Mouse (Mus musculus): ENCODE results near the gene Pik3c2g. TPM values are rescaled to one million over a fixed set of nuclear protein-coding genes. Genes with fewer than 3 reads are reported as not detected.

The Pik3c2g gene
- polyA plus RNA-seq, 1 experiment from 2014 or later = 1.7 TPM

DNA sequence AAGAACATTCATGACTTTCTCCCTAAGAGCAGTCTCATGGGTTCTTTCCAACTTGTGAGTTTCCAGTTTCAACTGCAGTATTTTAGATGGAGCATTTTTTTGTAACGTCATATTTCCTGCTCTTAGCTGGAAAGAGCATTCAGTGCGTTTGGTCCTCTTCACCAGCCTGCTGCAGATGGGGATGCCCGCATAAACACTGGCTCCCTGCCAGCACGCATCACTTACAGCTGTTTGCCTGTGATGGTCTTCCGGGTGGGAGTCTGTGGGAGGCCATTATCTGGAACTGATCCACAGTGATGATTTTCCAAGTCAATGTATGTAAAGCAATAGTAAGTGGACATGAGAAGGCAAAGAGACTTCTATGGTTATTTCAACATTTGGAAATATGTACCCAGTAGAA lies 151.3 kb downstream of the Pik3c2g start:
- H3K9ac ChIP-seq = no peak overlapping the region
- peaks cover 4% of the 10 kb centered on the region; the same call in 1 of the 2 replicates for H3K4me1 ChIP-seq
- no peaks in the 10 kb centered on the region for H3K27me3 ChIP-seq
- no peak overlapping the region for H3K4me2 ChIP-seq
- no peak overlapping the region for H3K27ac ChIP-seq
- 31% methylated on average over 5 of the region's 5 CpGs for WGBS
- no peaks in the 10 kb centered on the region for H3K36me3 ChIP-seq
- no peak overlapping the region for H3K4me3 ChIP-seq
- H3K9me3 ChIP-seq = no peaks in the 10 kb centered on the region
- no peak for ATAC-seq (ENCODE audit: insufficient number of reproducible peaks, insufficient read depth, low FRiP score, low TSS enrichment, low read depth)

GRCm38 (mm10) chr6:139742693-139743432 lies 155.8 kb downstream of the Pik3c2g start:
- 77% methylated on average over 12 of the region's 12 CpGs for WGBS
- no peak overlapping the region for H3K4me3 ChIP-seq
- ATAC-seq (ENCODE audit: insufficient number of reproducible peaks, insufficient read depth, low FRiP score, low TSS enrichment, low read depth) = no peak
- H3K9ac ChIP-seq = no peak overlapping the region
- H3K9me3 ChIP-seq = no peaks in the 10 kb centered on the region
- no peaks in the 10 kb centered on the region for H3K27me3 ChIP-seq
- H3K4me2 ChIP-seq = no peak overlapping the region
- no peaks in the 10 kb centered on the region for H3K36me3 ChIP-seq
- peaks cover 4% of the 10 kb centered on the region; the same call in 1 of the 2 replicates for H3K4me1 ChIP-seq
- H3K27ac ChIP-seq = no peak overlapping the region

DNA sequence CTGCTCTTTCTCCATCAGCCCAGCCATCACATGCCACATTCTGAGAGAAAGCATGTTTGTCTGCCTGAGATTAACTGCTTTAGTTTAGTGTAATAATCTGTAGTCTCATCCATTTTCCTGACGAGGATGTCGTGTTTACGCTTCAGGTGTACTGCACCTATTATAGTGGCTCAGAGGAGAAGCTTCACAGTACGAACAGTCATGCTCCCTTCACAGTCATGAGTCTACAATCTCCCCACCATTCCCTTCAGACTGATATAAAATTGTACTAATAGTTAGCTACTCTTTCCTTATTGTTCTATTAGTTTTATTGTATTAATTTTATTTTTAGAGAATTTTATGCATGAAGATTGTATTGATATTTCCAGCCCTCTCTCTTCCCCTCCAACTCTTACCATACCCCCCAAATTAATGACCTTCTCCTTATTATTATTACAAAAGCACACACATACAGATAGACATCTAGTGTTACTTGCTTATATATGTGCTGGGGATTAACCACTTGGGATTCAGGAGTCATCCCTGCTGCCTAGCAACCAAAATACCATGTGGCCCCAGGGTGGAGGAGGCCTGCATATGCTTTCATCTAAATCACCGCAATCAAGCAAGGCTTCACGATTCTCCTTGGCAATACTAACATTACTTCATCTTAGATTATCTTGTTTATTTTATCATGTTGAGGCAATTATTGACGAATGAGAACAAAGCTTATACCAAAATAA lies 159.9 kb downstream of the Pik3c2g start:
- Histone ChIP-seq H3K4me2 (no peak overlapping the region), H3K27me3 (no peaks in the 10 kb centered on the region), H3K27ac (no peak overlapping the region), H3K4me1 (no peaks in the 10 kb centered on the region), H3K9me3 (no peaks in the 10 kb centered on the region), H3K4me3 (no peak overlapping the region), H3K9ac (no peak overlapping the region), H3K36me3 (no peaks in the 10 kb centered on the region)
- WGBS = 82% methylated on average over 7 of the region's 7 CpGs
- ATAC-seq (ENCODE audit: insufficient number of reproducible peaks, insufficient read depth, low FRiP score, low TSS enrichment, low read depth) = no peak

DNA sequence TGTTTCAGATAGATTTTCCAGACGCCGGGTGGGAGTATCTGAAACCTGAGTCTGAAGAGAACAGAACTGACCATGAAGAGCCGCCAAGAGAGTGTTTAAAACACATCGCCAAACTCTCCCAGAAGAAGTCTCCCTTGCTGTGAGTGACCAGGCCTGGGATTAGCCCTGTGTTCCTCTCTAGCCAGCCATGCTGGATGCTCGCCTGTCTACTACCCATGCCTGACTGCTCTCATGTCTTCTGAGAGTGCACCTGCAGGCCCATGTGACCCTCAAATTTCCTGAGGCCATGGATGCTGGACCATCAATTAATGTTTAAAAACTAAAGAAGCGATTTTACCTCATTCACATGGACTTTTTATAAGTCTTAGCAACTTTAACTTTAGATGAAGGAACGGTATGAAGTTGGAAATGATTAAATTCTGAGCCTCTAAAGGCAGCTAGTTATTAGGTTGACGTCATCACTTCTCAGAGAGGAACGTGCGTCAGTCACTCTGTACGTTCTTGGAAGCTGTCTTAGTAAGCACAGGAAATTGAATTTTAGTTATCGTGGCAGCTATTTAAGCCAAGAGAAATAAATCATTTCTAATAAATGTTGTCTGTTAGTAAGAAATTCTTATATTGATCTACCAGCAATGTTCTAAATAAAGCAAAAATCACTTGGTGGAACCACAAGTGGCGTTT lies 161.2 kb downstream of the Pik3c2g start:
- WGBS = 80% methylated on average over 13 of the region's 13 CpGs
- H3K9me3 ChIP-seq = no peaks in the 10 kb centered on the region
- no peak for ATAC-seq (ENCODE audit: insufficient number of reproducible peaks, insufficient read depth, low FRiP score, low TSS enrichment, low read depth)
- no peak overlapping the region for H3K4me2 ChIP-seq
- H3K4me3 ChIP-seq = no peak overlapping the region
- H3K36me3 ChIP-seq = no peaks in the 10 kb centered on the region
- H3K27ac ChIP-seq = no peak overlapping the region
- H3K9ac ChIP-seq = no peak overlapping the region
- no peaks in the 10 kb centered on the region for H3K27me3 ChIP-seq
- no peaks in the 10 kb centered on the region for H3K4me1 ChIP-seq

- 87% methylated on average over 2 of the region's 2 CpGs for WGBS
- Histone ChIP-seq H3K36me3 (no peaks in the 10 kb centered on the region), H3K27ac (no peak overlapping the region), H3K4me1 (no peaks in the 10 kb centered on the region), H3K4me3 (no peak overlapping the region), H3K9me3 (no peaks in the 10 kb centered on the region), H3K9ac (no peak overlapping the region), H3K4me2 (no peak overlapping the region), H3K27me3 (no peaks in the 10 kb centered on the region)
- ATAC-seq (ENCODE audit: insufficient number of reproducible peaks, insufficient read depth, low FRiP score, low TSS enrichment, low read depth) = no peak
Observed at GRCm38 (mm10) chr6:139750599-139750998, 163.6 kb downstream of the Pik3c2g start.

GRCm38 (mm10) chr6:139751022-139751421 lies 164.0 kb downstream of the Pik3c2g start:
- no peaks in the 10 kb centered on the region for H3K36me3 ChIP-seq
- 27% methylated on average over 3 of the region's 3 CpGs for WGBS
- no peak overlapping the region for H3K27ac ChIP-seq
- no peak overlapping the region for H3K4me2 ChIP-seq
- H3K27me3 ChIP-seq = no peaks in the 10 kb centered on the region
- no peaks in the 10 kb centered on the region for H3K4me1 ChIP-seq
- no peak for ATAC-seq (ENCODE audit: insufficient number of reproducible peaks, insufficient read depth, low FRiP score, low TSS enrichment, low read depth)
- no peak overlapping the region for H3K9ac ChIP-seq
- H3K4me3 ChIP-seq = no peak overlapping the region
- no peaks in the 10 kb centered on the region for H3K9me3 ChIP-seq

DNA sequence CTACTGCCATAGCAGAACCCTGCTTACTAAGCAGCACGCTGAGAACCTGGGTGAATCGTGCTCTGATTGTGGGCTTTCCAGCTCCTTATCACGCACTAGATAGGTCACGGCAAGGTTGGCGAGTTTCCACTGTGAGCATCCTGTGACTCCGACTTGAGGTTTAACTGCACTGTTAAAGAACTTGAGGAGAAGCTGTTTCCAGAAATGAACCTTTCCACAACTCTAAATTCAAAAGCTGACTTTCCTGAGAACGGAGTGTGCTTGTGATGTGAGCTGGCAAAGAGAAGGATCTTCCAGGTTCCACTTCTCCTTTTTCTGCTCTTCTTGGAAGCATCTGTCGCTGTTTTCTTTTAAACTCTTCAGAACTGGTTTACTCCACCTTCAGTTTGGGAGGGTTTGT lies 170.9 kb downstream of the Pik3c2g start:
- Histone ChIP-seq H3K4me3 (no peak overlapping the region), H3K4me2 (no peak overlapping the region), H3K9ac (no peak overlapping the region), H3K4me1 (peaks cover 5% of the 10 kb centered on the region), H3K36me3 (no peaks in the 10 kb centered on the region), H3K27me3 (no peaks in the 10 kb centered on the region), H3K9me3 (no peaks in the 10 kb centered on the region), H3K27ac (no peak overlapping the region)
- WGBS = 89% methylated on average over 8 of the region's 8 CpGs
- ATAC-seq (ENCODE audit: insufficient number of reproducible peaks, insufficient read depth, low FRiP score, low TSS enrichment, low read depth) = no peak

GRCm38 (mm10) chr6:139760978-139761377 lies 174.0 kb downstream of the Pik3c2g start:
- H3K4me3 ChIP-seq = no peak overlapping the region
- no peak overlapping the region for H3K9ac ChIP-seq
- H3K4me2 ChIP-seq = peak overlapping the region; percentile 1; the same call in 1 of the 2 replicates
- no peaks in the 10 kb centered on the region for H3K27me3 ChIP-seq
- 30% methylated on average over 4 of the region's 4 CpGs for WGBS
- H3K4me1 ChIP-seq = peaks cover 5% of the 10 kb centered on the region
- H3K9me3 ChIP-seq = no peaks in the 10 kb centered on the region
- H3K27ac ChIP-seq = no peak overlapping the region
- ATAC-seq (ENCODE audit: insufficient number of reproducible peaks, insufficient read depth, low FRiP score, low TSS enrichment, low read depth) = no peak
- H3K36me3 ChIP-seq = no peaks in the 10 kb centered on the region

DNA sequence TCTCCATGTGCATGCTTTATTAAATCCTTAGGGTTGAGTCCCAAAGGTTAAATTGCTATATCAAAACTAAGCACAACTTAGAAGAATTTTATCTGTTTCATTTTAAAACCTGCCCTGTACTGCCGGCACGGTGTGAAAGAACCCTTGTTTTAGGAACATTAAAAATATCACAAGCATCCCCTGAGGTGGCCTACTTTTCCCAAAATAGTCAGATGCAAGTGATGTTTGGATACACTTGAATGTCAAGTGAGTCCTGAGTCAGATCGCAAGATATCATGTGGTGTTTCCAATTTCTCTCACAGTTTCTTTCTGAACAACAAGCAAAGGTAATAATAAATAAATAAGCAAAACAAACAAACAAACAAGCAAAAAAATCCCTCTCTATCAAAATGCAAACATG lies 177.4 kb downstream of the Pik3c2g start:
- ATAC-seq (ENCODE audit: insufficient number of reproducible peaks, insufficient read depth, low FRiP score, low TSS enrichment, low read depth) = no peak
- Histone ChIP-seq H3K27me3 (no peaks in the 10 kb centered on the region), H3K4me3 (no peak overlapping the region), H3K9ac (no peak overlapping the region), H3K4me1 (peaks cover 5% of the 10 kb centered on the region), H3K36me3 (no peaks in the 10 kb centered on the region), H3K27ac (no peak overlapping the region), H3K4me2 (no peak overlapping the region), H3K9me3 (no peaks in the 10 kb centered on the region)
- 83% methylated on average over 3 of the region's 3 CpGs for WGBS

DNA sequence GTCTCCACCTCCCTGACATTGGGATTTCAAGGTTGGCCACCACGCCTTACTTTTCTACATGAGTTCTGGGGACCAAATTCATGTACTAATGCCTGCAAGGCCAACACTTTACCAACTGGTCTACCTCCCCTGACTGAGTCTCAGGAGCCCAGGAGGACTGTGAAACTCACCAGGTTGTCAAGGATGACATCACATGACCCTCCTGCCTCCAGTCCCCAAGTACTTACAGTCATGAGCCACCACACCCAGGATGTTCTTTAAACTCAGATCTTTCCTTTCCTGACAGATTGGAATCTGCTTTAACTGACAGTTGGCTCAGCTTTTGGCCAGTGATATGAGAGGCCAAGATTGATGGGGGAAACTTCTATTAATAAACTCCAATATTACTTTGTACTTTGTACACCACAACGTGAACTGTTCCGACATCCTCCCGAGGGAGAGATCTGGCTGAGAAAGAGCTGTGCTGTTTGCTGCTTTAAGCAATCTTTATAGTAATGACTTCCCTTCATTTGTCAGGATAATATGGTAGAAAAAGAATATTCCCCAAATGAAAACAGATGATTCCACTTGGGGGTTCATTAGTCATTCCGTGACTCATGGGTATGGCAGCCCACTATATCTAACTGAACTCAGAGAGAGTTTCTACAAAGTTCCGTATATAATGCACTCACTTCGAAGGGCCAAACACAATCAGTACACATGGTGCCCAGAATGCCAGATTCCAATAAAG lies 182.9 kb downstream of the Pik3c2g start:
- Histone ChIP-seq H3K4me2 (no peak overlapping the region), H3K4me1 (no peaks in the 10 kb centered on the region), H3K9me3 (no peaks in the 10 kb centered on the region), H3K9ac (no peak overlapping the region), H3K36me3 (no peaks in the 10 kb centered on the region), H3K4me3 (no peak overlapping the region), H3K27me3 (no peaks in the 10 kb centered on the region), H3K27ac (no peak overlapping the region)
- ATAC-seq (ENCODE audit: insufficient number of reproducible peaks, insufficient read depth, low FRiP score, low TSS enrichment, low read depth) = no peak
- 58% methylated on average over 7 of the region's 7 CpGs for WGBS

DNA sequence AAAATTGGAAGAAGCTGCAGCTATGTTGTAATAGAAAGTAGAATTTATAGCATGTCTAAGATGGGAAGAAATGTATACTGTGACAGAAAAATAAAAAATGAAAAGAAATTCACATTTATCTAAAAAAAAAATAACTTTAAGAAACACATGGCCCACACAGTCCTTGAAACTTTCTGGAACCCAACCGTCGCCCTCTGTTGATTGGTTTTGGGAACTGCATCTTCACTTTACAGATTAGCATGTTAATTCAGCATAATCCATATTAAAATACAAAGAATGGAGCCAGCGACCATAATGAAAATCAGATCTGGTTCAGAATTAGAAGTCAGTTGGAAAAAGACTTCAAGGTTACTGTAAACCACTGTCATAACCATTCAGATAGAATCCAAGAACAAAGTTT lies 183.5 kb downstream of the Pik3c2g start:
- Histone ChIP-seq H3K27me3 (no peaks in the 10 kb centered on the region), H3K4me2 (no peak overlapping the region), H3K4me3 (no peak overlapping the region), H3K9ac (no peak overlapping the region), H3K4me1 (no peaks in the 10 kb centered on the region), H3K27ac (no peak overlapping the region), H3K36me3 (no peaks in the 10 kb centered on the region), H3K9me3 (no peaks in the 10 kb centered on the region)
- 39% methylated on average over 3 of the region's 3 CpGs for WGBS
- ATAC-seq (ENCODE audit: insufficient number of reproducible peaks, insufficient read depth, low FRiP score, low TSS enrichment, low read depth) = no peak

All from embryonic facial prominence, embryonic 13.5 days (tissue).